Mouse (Mus musculus): ENCODE measurements around the gene Dnajb2.

Gene Dnajb2

DNA sequence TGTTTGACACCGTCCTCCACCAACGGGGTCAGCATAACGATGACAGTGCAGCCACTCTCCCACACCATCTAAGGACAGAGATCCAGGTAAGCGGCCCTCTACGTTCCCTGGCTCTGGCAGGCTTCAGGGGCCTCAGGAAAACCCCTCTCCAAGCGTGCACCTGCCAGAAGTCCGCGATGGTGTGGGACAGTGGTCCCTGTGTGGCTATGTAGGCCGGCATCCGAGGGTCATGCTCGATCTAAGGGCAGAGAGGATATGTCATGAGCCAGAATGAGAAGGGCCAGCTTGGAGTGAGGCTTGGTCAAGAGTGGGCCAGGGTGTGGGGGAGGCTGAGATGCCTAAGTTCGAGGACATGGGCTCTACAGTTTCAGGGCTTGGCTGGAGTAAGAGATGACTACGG is 16.1 kb downstream of the Dnajb2 start:
- DNase-seq: no peak

DNA sequence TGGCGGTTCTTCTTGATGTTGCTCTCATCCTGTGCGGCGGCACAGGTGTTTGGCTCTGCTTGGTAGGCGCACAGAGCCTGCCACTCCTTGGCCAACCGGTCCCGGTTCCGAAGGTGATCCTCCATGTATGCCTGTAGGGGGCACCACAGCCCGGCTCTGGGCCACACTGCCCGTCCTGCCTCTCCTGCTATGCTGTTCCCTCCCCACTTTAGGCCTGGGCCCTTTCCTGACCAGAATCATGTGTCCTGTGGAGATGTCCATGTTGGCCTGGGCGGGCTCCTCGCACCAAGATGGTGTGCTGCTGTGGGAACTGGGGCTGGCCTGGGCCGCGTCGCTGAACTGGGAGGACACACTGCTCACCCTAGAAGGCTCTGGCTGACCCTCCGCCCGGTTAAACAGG is 16.8 kb downstream of the Dnajb2 start:
- DNase-seq: no peak

DNA sequence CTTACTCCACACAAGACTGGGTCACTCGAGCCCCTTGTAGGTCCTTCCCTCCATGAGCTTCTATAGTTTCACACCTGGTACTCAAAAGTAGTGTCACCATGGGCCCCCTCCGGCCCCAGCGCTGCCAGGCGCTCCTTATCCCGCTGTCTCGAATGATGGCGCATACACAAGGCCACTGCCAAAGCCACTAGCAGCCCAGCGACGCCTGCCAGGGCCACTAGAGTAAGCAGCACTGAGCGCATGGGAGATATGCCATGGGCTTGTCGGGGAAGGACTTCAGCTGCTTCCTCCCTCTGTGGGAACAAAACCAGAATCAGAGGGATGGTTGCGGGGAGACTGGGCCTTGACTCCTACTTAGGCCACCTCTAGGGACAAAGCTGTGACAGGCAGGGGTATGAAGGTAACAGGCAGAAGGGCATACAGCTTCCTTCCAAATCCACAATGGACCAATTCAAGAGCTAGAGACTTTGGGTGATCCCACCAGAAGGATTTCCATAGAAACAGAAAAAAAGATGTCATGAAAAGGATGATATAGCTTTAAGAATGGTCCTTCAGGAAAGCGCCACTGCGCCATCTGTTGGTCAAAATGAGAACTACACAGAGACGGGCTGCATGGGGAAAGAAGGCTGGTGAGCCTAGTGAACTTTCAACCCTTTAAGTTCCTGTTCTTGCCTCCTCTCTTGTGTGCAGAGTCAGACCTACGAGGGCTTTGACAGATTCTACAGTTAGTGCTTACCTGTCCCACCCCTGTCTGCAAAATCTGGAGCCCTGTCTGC is 17.8 kb downstream of the Dnajb2 start:
- DNase-seq: peak; percentile 80

DNA sequence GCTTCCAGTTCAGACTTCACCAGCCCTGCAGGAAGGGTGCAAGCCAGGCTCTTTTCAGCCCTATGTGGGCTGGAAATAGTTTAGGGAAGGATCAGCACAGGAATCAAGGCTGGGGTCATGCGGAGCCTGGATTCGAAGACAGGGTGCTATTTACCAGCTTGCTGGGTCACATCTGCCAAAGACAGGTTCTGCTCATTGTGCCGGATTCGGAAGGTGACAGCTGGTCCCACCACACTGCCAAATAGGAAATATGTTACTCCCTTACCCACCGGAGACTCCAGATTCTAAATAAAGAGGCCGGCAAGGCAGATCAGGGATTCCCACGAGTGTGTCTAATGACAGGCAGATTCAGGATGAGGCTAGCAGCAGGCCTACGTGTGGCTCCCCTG is 18.4 kb downstream of the Dnajb2 start:
- DNase-seq: no peak

DNA sequence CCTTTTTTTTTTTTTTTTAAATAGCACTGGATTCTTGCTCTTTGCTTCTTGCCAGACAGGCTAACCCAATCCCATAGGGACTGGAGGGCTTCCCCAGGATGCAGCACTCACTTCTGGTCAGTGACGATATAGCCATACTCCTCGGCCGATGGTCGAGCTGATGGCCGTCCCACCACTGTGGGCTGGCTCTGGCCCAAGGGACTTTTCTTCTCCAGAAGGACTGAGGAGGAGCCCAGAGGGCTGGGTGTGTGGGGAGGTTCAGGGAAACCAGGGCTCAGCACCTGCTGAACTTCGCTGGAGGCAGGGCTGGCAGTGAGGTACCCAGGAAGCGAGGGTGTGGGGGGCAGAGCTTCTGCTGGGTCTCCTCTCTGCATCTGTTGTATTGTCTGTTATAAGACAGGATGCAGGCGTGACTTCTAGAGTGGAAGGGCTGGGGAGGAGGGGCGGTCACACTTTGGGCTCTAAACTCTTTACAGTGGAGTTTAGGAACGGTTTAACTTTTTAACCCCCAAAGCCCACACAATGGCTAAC is 19.4 kb downstream of the Dnajb2 start:
- DNase-seq: no peak

DNA sequence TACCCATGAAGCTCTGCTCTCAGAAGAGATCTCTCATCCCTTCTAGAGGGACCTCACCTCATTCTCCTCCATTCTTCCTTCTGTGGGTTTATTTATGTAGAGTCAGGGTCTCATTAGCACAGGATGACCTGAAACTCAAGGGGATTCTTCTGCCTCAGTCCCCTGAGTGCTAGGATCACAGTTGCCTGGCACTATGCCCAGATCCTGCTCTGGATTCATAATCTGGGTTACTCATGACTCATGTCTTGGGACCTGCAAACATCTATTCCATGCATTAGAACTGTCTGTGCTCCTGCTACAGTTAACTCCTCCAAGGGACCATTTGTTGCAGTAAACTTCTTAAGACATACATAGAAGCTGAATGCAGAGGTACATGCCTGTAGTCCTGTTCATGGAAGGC is 25.1 kb downstream of the Dnajb2 start:
- DNase-seq: no peak

DNA sequence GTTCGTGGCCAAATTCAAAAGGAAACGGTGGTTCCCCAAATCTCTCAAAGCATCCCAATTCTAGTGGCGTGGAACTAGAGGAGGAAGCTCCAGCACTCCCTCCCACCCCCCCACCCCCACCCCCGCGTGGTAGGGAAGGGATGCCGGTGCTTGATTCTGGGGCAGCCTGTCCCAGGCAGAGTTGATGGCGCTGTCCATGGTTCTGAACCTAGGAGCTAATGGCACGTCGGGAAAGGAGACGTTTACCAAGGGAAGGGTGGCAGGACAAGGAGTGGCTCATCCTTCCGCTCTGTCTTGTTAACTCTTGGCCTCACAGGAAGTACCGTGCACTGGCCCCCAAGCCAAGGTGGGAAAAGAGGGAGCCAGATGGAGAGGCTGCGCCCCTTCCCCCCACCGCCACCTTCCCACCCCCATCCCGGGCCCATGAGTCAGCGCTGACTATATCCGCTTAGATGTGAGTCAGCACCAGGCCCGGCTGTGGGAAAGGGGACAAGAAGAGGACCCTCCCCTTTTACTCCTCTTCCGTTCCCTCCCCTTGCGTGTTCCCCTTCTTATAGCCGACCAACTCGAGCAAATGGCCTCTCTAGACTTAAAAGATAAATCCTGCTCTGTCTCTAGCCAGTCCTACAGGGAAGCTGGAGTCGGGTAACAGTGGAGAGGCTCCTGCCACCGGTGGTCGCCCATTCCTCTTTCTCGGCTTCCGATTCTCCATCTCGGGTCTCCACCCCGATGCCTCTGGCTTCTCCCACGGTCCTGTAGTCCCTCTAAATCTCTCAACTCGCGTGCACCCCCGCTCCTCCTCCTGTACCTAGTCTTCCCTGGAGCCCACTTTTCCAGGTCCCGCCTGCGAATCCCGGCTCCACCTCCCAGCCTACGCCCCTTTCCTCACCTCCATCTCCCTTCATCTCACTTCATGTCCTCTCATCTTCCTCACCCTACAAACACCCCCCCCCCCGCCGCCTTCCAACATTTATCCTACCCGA is 27.1 kb downstream of the Dnajb2 start:
- peak; percentile 70 for DNase-seq

DNA sequence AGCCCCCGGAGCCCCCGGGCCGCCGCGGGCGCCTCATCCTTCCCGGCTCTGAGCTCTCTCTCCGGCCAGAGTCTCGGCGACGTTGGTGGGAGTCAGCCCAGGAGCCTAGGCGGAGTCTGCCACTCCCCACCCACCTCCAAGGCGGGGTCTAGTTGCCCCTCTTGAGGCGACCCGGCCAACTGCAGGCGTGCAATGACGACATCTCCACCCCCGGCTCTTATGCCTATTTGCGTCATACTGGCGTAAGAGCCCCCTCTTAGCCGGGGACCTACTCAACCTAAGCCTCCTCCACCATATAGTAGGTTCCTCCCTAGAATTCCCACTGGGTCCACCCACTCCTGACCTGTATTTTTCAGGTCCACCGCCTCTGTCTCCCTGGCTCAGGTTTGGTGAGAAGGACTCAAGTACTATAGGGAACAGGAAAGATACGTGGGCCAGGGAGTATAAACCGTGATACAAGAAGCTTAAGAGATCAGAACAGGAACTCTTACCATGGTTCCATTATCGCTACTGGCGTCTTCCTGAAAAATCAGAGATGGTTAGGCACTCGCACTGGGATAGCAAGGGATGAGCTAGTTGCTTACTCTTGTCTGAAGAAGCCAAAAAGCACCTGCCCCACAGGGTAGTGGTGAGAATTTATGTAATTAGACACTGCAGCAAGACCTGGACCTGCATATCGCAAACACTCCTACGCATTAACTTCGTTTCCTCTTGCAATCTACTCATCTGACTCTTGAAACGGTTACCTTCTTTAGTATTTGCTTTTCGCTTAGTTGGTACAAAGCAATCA is 28.1 kb downstream of the Dnajb2 start, which contains the start of gene Ptprn:
TSS of gene Ptprn (minus strand) at position 412 of the 790 bp plus-strand sequence.
- no peak for DNase-seq

DNA sequence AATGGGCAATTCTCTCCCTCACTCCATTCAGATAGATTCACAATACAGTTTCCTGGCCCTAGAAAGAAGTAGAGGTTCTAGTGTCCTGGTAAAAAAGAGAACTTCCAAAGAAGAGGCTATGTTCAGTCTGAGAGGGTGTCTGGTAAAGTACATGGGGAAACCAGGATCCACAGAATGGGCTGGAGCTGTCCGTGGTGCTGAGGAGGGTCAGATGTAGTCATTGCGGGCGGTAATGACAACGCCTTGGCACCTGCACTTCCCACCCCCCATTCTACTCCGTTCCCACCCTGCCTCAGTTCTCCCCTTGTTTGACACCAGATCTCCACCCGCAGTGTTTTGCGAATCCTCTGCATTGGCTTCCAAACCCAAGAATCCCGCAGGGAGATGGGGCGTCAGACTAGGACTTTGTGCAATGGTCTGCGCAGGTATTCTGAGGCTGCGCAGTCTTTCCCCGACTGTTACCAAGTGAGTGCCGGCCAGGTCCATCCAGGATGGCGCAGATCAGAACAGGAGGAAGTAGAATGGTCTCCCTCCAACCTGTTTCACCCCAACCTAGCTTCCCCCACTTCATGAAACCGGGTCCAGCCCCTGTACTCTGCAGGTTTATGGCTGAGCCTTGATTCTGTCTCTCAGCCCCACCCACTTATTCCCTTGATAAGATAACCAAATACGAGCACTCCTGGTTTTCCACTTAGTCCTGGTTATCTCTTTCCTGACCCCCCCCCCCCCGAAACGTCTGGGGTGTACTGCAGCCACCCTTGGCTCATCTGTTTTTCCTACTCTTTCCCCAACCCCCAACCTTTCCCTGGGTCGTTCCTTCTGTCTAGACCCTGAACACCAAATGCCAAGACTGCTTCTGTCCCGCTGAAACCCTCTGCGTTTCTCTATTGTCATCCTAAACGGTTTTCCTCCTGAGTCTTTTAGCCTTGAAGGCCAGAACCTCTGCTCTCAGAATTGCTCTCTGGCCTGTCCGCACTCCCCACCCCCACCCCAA is 41.3 kb downstream of the Dnajb2 start:
- DNase-seq: peak; percentile 57

DNA sequence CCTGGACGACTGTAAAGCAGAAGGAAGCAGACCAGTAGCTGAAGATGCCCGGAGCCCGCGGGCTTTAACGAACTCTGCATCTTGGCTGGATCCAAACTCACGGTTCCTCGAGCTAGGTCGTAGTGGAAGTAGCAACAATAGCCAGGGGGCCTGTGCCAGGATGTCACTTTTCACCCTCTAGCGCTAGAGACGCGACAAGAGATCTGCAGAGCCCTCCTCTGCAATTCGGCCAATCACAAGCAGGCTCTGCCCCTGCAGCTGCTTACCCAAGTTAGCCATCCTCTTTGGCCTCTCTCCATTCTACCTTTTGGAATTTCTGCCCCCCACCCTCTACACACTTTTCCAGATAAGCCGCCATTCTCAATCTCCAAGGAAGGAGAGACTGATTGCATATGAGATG is 42.0 kb downstream of the Dnajb2 start, which contains the start of gene Resp18:
TSS of gene Resp18 (minus strand) at position 188 of the 400 bp plus-strand sequence.
- DNase-seq: no peak

DNA sequence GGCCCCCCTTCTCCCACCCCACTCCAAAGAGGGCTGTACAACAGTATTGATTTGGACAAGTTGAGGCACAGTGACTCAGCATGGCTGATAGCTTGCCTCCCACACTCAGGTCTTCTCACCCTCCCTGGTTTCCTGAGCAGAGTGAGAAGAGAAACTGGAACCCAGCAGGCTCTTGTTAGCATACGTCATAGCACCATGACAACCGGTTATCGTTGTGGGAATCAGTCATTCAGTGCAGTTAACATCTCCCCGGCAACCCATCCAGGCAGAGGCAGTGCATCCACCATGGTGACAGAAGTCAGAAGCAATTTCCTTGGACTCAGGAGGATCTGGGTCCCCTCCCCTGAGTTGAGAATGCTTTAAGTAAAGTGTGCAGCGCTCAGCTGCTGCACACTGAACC is 46.8 kb downstream of the Dnajb2 start:
- no peak for DNase-seq

DNA sequence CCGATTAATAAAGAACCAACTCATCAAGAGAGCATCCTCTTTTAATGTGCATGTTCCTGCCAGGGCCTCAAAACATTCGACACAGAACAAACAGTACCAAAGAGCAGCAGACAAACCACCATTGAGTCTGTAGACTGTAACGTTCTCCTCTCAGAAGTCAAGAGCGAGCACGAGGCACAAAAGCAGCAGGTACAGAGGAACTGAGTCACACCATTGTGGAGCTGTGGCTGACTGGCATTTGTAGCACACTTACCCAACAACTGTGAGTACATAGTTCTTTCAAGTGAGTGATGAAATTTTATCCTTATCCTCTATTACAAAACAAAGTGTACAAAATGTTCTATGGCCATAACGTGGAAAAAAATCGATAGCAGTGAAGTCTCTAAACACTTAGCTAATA is 48.7 kb downstream of the Dnajb2 start:
- no peak for DNase-seq

DNA sequence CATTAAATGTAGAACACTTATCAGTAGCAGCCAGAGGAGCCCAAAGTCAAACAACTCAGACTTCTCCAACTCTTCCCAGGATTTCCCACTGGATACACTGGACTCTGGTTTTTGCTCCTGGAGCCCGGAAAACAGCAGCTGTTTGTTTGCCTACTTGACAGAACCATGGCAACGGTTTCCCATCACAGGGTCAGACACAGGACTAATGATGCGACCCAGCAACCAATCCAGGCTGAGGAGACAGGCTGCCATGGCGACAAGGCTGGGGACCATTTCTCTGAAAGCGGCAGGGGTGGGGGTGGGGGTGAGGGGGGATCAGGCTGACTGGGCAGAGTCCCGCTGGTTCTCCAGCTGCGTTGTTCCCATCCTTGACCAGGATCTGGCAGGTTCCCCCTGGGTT is 53.2 kb downstream of the Dnajb2 start:
- peak; percentile 31 for DNase-seq

DNA sequence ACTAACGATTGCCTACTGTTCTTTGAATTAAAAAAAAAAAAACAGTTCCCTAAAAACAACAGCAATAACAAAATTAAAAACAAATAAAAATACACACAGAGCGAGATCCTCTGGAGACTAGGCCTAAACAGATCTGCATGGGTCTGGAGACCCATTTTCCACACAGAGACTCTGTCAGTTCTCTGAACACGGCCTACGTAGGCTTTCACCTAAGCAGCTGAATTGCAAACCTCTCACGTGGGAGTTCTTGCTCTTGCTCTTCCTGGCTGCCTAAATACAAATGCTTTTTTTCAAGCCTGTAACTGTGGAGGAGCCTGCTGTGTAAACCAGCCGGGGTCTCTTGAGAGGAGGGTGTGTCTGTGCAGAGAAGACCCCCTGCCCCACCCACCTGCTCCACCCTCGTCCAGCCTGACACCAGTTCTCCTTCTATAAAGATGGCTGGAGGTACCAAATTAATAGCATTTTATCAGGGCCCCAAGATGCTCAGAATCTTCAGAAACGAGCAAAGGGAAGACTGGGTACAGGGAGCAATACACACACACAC is 53.8 kb downstream of the Dnajb2 start:
- DNase-seq: no peak

DNA sequence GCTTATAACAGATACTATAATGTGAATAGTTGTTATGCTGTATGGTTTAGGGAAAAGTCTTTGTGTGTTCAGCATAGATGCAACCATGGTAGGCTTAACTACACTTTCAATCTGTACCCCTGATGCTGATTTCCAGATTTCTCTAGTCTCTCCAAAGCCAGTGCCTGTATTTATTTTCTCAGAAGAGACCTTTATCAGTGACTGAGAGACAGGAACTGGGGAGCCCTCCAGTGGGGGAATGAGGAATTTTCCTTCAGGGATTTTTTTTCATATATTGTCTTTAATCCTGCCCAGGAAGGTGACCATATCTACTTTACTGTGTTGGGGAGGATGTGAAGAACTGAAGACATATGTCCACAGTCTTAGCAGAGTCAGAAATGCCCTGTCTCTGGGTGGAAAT is 54.4 kb downstream of the Dnajb2 start:
- DNase-seq: peak; percentile 37

DNA sequence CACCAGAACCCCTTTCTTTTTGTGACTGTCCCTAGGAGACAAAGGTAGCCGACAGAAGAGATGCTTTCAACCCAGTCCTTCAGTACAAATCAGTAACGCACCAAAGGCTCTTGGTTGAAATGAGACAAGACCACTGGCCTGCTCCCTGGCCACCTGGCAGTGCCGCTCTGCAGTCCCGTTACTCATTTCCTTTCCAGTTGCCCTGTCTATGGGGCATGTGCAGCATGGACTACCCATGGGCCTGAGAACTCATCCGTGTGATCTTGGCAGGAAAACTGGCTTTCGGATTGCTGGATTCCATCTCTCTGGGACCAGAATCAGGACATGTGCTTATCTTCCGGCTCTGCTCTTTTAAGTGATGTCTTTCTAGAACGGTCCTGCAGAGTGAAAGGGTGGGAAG is 55.1 kb downstream of the Dnajb2 start:
- DNase-seq: no peak

DNA sequence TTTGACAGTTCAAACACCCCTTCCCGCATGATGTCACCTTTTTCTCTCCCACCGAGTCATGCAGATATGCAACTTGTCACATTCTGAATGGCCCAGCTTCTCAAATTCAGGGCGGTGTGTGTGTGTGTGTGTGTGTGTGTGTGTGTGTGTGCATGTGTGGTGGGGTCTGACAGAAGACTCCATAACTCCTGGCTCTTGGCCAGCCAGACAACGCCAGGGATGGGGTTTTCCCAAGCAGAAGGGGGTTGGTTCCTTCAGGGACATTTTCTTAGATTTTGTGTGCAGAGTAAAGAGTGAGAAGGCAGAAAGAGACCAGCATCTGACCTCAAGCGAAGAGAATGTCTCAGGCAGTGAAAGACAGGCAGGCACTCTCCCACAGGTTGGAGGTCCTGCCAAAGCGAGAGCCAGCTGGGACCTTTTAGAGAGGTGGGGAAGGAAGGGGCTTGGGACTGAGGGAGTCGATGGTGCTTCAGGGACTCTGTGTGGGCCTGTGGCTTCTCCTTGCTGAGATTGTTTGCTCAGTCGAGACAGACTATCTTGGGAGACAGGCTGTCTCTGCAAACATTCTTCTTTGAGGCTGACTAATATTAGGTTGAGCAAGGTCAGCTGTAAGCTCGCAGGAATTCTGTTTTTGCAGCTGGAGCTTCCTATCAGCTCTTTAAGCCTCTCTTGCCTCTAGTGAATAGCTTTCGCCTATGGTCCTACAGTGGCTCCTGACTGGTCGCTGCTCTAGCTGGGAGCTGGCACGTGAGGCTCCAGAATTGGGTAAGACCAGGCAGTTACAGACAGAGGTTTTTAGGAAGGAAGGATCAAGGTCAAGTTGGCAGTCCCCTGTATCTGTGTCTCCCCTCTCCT is 56.5 kb downstream of the Dnajb2 start:
- peak; percentile 22 for DNase-seq

DNA sequence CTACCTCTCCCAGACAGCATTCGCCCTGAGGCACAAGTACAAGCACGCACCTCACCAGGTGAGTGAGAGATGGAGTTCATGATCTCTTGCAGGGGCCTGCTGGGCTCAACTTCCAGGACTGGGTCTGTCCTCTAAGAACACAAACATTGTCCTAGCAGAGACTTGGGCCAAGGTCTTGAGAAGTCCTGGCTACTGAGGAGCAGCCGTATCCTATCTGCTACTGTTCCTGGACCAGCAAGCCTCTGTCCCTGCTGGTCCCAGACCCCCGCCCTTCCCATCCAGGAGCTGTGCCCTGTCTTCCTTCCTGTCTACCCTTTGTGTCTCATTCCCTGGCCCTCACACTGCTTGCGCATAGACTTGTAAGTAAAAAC is 57.1 kb downstream of the Dnajb2 start:
- DNase-seq: no peak

DNA sequence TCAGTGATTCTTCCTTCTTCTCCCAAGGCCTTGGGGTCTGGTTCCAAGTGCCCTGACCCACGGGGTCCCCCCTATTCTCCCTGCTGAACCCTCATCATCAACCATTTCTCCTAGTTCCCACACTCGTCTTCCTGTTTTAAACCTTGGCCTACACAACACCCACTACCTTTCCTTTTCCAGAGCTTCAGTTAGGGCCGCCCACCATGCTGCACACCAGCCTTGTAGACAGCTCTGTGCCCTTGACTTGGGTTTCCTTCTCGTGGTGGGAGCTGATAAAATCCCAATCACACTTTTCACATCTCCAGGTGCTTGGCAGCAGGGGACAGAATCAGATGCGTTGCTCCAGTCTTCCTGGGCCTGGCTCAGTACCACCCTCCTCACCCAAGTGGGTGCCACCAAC is 58.1 kb downstream of the Dnajb2 start:
- no peak for DNase-seq
